Mouse (Mus musculus): ENCODE measurements around the gene Plcg2.

GRCm38 (mm10) chr8:117675171-117675570 lies 177.1 kb downstream of the Plcg2 start:
- TF ChIP-seq CTCF (IDR thresholded peaks at IDR 0.05; ENCODE audit: borderline replicate concordance, insufficient read depth, low read length) (no peak), POLR2A (IDR thresholded peaks at IDR 0.05; ENCODE audit: low read depth, low read length) (no peak)
